Mouse (Mus musculus) Muller cell, postnatal 12 days (primary cell): ENCODE data around the gene Gm11009.
"Not testable (repeated sequence)": the region's sequence is repeated elsewhere in the genome, so short reads cannot be mapped to it uniquely, and the experiment has no call there.

Experiments used
- DNase-seq: peaks from one replicate; pipeline ENCODE4 v3.0.0-alpha.2; 2015; ENCODE audit errors: inconsistent ontology term

Gene Gm11009

DNA sequence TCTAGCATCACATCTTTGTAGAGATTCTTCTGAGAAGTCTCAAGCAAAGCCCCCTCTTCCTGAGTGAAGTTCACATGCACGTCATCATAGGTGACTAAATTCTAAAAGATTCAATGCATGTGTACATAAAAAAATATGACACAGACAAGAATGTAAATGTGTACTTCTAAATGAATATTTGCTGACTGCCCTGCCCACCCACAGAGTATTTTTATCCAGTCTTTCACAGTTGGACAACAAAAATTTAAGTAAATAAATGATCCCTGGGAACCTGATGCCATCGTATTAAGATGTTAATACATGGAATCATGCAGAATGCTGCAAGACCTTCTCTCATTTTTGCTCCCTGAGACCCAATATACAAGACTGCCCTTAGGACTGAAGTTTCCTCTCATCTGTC lies at the start of gene Gm11009:
Gene Gm11009, minus strand, starts transcription at position 101 of the 400 bp plus-strand sequence.
- not testable (repeated sequence) for DNase-seq
